Mouse (Mus musculus): ENCODE data around the gene Ston2.
"Not testable (repeated sequence)": the region's sequence is repeated elsewhere in the genome, so short reads cannot be mapped to it uniquely, and the experiment has no call there.

Ston2 gene

GRCm38 (mm10) chr12:91589847-91590690, 198.1 kb downstream of the Ston2 start, which contains the start of gene Gtf2a1:
Gtf2a1 (minus strand) TSS chr12:91590487.
- peak; percentile 97 for DNase-seq (ENCODE audit: low spot score)

GRCm38 (mm10) chr12:91589542-91589846, 198.7 kb downstream of the Ston2 start:
- DNase-seq (ENCODE audit: low spot score), result no peak

- peak; percentile 42 for DNase-seq (ENCODE audit: low spot score)
Measured at GRCm38 (mm10) chr12:91588670-91589541, 199.3 kb downstream of the Ston2 start.

GRCm38 (mm10) chr12:91588176-91588669, 200.0 kb downstream of the Ston2 start:
- peak; percentile 94 for DNase-seq (ENCODE audit: low spot score)

- no peak for DNase-seq (ENCODE audit: low spot score)
Measured at GRCm38 (mm10) chr12:91587491-91588033, 200.6 kb downstream of the Ston2 start.

GRCm38 (mm10) chr12:91587077-91587476, 201.1 kb downstream of the Ston2 start:
- DNase-seq (ENCODE audit: low spot score), result no peak

GRCm38 (mm10) chr12:91585815-91586214, 202.4 kb downstream of the Ston2 start:
- DNase-seq (ENCODE audit: low spot score), result not testable (repeated sequence)

GRCm38 (mm10) chr12:91585206-91585605, 203.0 kb downstream of the Ston2 start:
- DNase-seq (ENCODE audit: low spot score), result no peak

GRCm38 (mm10) chr12:91583409-91583808, 204.8 kb downstream of the Ston2 start:
- no peak for DNase-seq (ENCODE audit: low spot score)

All from yolk sac, embryonic 10.5 days (tissue).